8 mouse cellular contexts compared by ENCODE assay signal in the genomic region with DNA sequence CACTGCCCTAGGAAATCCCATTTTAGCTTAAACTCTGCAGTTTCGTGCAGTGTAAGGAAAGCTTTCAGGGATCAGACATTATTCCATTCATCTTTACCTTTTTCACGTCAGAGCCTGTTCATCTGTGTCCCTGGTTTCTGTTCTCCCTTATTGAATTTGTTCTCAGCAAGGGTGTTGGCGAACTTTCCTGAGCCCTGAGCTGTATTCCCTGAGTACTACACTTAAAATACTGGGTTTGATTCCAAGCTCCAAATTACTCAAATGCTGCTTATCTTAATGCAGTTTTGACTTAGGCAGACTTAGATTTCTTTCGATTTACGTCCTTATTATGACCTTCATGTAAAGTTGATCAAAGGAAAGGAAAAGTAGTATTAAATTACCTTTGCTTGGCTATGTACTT. TPM values are rescaled to one million over a fixed set of nuclear protein-coding genes. Genes with fewer than 3 reads are reported as not detected.
DNase-seq lines count a peak whose midpoint lies in the region; ATAC-seq and TF ChIP-seq lines count a peak whose summit lies in the region.

No protein-coding gene starts in this region.

- H3K36me3 ChIP-seq in embryonic facial prominence, embryonic 12.5 days, result no peaks in the 10 kb centered on the region
- no peaks in the 10 kb centered on the region for H3K36me3 ChIP-seq in midbrain, postnatal 0 days (ENCODE audit: insufficient read depth, low read length)

- H3K4me2 ChIP-seq in embryonic facial prominence, embryonic 12.5 days (replicated peaks), result peak overlapping the region; percentile 71
- H3K4me2 ChIP-seq in midbrain, postnatal 0 days (ENCODE audit: low read depth, low read length, poor library complexity, severe bottlenecking), result peak overlapping the region; percentile 68

- no peak for TF ChIP-seq CTCF in layer of hippocampus, adult 2 months (conservative IDR thresholded peaks at IDR 0.05)
- TF ChIP-seq CTCF in midbrain, postnatal 0 days (IDR thresholded peaks at IDR 0.05), result no peak

- peak overlapping the region; percentile 96 for H3K4me3 ChIP-seq in layer of hippocampus, adult 2 months
- peak overlapping the region; percentile 94 for H3K4me3 ChIP-seq in embryonic facial prominence, embryonic 12.5 days
- H3K4me3 ChIP-seq in midbrain, postnatal 0 days (ENCODE audit: low read depth, low read length), result peak overlapping the region; percentile 98

- DNase-seq in layer of hippocampus, adult 2 months (ENCODE audit: low spot score in 2 of 2), result no peak
- no peak for DNase-seq in layer of hippocampus, adult 9-11 months
- no peak for DNase-seq in midbrain, postnatal 0 days (ENCODE audit: low spot score)
- no peak for DNase-seq in left cerebral cortex, adult 18-20 months (ENCODE audit: low spot score in 2 of 2)
- DNase-seq in right cerebral cortex, postnatal 14 days, result no peak
- no peak for DNase-seq in frontal cortex, adult 2 months (ENCODE audit: extremely low spot score in 1 of 2, low spot score in 1 of 2)

- no peak for ATAC-seq in embryonic facial prominence, embryonic 12.5 days (ENCODE audit: insufficient number of reproducible peaks, insufficient read depth, low FRiP score, low TSS enrichment)
- peak; percentile 7 for ATAC-seq in inflammation-experienced regulatory T-cells, adult 6 months
- no peak; the same call in 1 of the 2 replicates for ATAC-seq in midbrain, postnatal 0 days (ENCODE audit: low FRiP score)

- H3K27ac ChIP-seq in layer of hippocampus, adult 2 months, result peak overlapping the region; percentile 95
- H3K27ac ChIP-seq in embryonic facial prominence, embryonic 12.5 days, result peak overlapping the region; percentile 92
- H3K27ac ChIP-seq in midbrain, postnatal 0 days (ENCODE audit: low read depth, low read length), result peak overlapping the region; percentile 95

- H3K27me3 ChIP-seq in embryonic facial prominence, embryonic 12.5 days, result no peaks in the 10 kb centered on the region
- H3K27me3 ChIP-seq in midbrain, postnatal 0 days (ENCODE audit: insufficient read depth, low read length), result no peaks in the 10 kb centered on the region

- H3K9ac ChIP-seq in embryonic facial prominence, embryonic 12.5 days, result peak overlapping the region; percentile 94
- H3K9ac ChIP-seq in midbrain, postnatal 0 days (replicated peaks; ENCODE audit: low read length, poor library complexity, severe bottlenecking), result peak overlapping the region; percentile 99

- H3K9me3 ChIP-seq in embryonic facial prominence, embryonic 12.5 days, result no peaks in the 10 kb centered on the region
- H3K9me3 ChIP-seq in midbrain, postnatal 0 days (ENCODE audit: low read length), result no peaks in the 10 kb centered on the region

- H3K4me1 ChIP-seq in embryonic facial prominence, embryonic 12.5 days, result peaks cover 8% of the 10 kb centered on the region
- no peaks in the 10 kb centered on the region for H3K4me1 ChIP-seq in midbrain, postnatal 0 days (ENCODE audit: insufficient read depth, low read length)

- WGBS in embryonic facial prominence, embryonic 12.5 days, result 7% methylated on average over 5 of the region's 5 CpGs
- 22% methylated on average over 5 of the region's 5 CpGs for WGBS in midbrain, postnatal 0 days

RNA-seq across cellular contexts. Expression of a gene that starts 0.4 kb away (rescaled TPM):
- total RNA-seq in layer of hippocampus, adult 2 months (2021), result 10 to 100 TPM; 64.2 to 64.5 TPM
- polyA plus RNA-seq in embryonic facial prominence, embryonic 12.5 days (2016; fragmentation: Nextera tagmentation; extraction: Ambion mirVana), result 23.4 and 25.6 TPM in 2 replicates
- 1 to 10 TPM; 5.2 to 6.7 (median 6.2) TPM for polyA plus RNA-seq in inflammation-experienced regulatory T-cells, adult 6 months (2017; shearing (Covaris generic))
- total RNA-seq in midbrain, postnatal 0 days (2014; rRNA removed), result 40.3 and 48.0 TPM in 2 replicates
- polyA plus RNA-seq in midbrain, postnatal 0 days (2015; fragmentation: Nextera tagmentation; extraction: Ambion mirVana), result 12.9 and 15.6 TPM in 2 replicates
- total RNA-seq in left cerebral cortex, adult 18-20 months (2021), result 10 to 100 TPM; 72.4 to 82.9 TPM
- 16.0 and 19.7 TPM in 2 replicates for polyA plus RNA-seq in frontal cortex, adult 2 months (2012; rRNA removed)
